Mouse (Mus musculus): ENCODE measurements around the gene Ppp1r27. TPM values are rescaled to one million over a fixed set of nuclear protein-coding genes. Genes with fewer than 3 reads are reported as not detected.
"Not testable (repeated sequence)": the region's sequence is repeated elsewhere in the genome, so short reads cannot be mapped to it uniquely, and the experiment has no call there.

Ppp1r27 gene
- polyA plus RNA-seq, 1 experiment from 2014 or later = not detected

- Histone ChIP-seq H3K4me1 (ENCODE audit: control insufficient read depth, insufficient read depth, low read length) (no peaks in the 10 kb centered on the region), H3K4me3 (ENCODE audit: low read depth, low read length) (no peak overlapping the region), H3K27me3 (replicated peaks; ENCODE audit: control insufficient read depth, insufficient read depth, low read length) (no peaks in the 10 kb centered on the region), H3K4me2 (ENCODE audit: low read length) (no peak overlapping the region), H3K9ac (ENCODE audit: low read length) (no peak overlapping the region), H3K27ac (ENCODE audit: low read depth, low read length) (no peak overlapping the region), H3K9me3 (replicated peaks; ENCODE audit: control insufficient read depth, low read length) (no peaks in the 10 kb centered on the region), H3K36me3 (ENCODE audit: control insufficient read depth, insufficient read depth, low read length) (no peaks in the 10 kb centered on the region)
- ATAC-seq (no peak), DNase-seq (ENCODE audit: low spot score) (no peak)
- 70% methylated on average over 6 of the region's 6 CpGs for WGBS
Observed at GRCm38 (mm10) chr11:120518558-120518957, 32.4 kb downstream of the Ppp1r27 start.

- WGBS = 67% methylated on average over 6 of the region's 6 CpGs
- Histone ChIP-seq H3K27ac (ENCODE audit: low read depth, low read length) (no peak overlapping the region), H3K36me3 (ENCODE audit: control insufficient read depth, insufficient read depth, low read length) (no peaks in the 10 kb centered on the region), H3K4me2 (ENCODE audit: low read length) (no peak overlapping the region), H3K4me1 (ENCODE audit: control insufficient read depth, insufficient read depth, low read length) (no peaks in the 10 kb centered on the region), H3K9me3 (replicated peaks; ENCODE audit: control insufficient read depth, low read length) (no peaks in the 10 kb centered on the region), H3K4me3 (ENCODE audit: low read depth, low read length) (no peak overlapping the region), H3K9ac (ENCODE audit: low read length) (no peak overlapping the region), H3K27me3 (replicated peaks; ENCODE audit: control insufficient read depth, insufficient read depth, low read length) (no peaks in the 10 kb centered on the region)
- ATAC-seq = no peak
- DNase-seq (ENCODE audit: low spot score) = no peak
Observed at GRCm38 (mm10) chr11:120518027-120518426, 32.9 kb downstream of the Ppp1r27 start.

DNA sequence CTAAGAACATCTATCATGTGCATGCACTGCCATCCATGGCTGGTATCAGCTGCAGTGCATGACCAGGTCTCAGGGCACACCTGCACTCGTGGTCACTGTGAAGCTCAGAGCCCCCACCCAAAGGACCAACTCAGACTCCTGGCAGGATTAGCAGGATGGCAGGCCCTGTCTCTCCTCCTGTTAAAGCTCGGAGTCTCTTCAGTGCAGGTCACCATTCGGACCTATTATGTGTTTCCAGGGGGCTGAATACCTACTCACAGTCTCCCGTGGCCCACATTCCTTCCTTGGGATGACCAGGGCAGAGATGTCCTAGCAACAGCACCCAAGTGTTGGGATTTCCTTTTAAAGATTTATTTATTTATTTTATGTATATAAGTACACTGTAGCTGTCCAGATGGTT, 33.8 kb downstream of the Ppp1r27 start:
- Histone ChIP-seq H3K9ac (ENCODE audit: low read length) (no peak overlapping the region), H3K4me3 (ENCODE audit: low read depth, low read length) (no peak overlapping the region), H3K4me1 (ENCODE audit: control insufficient read depth, insufficient read depth, low read length) (no peaks in the 10 kb centered on the region), H3K4me2 (ENCODE audit: low read length) (no peak overlapping the region), H3K9me3 (replicated peaks; ENCODE audit: control insufficient read depth, low read length) (no peaks in the 10 kb centered on the region), H3K27me3 (replicated peaks; ENCODE audit: control insufficient read depth, insufficient read depth, low read length) (no peaks in the 10 kb centered on the region), H3K36me3 (ENCODE audit: control insufficient read depth, insufficient read depth, low read length) (no peaks in the 10 kb centered on the region), H3K27ac (ENCODE audit: low read depth, low read length) (no peak overlapping the region)
- 68% methylated on average over 4 of the region's 4 CpGs for WGBS
- DNase-seq (ENCODE audit: low spot score) = no peak
- ATAC-seq = no peak

DNA sequence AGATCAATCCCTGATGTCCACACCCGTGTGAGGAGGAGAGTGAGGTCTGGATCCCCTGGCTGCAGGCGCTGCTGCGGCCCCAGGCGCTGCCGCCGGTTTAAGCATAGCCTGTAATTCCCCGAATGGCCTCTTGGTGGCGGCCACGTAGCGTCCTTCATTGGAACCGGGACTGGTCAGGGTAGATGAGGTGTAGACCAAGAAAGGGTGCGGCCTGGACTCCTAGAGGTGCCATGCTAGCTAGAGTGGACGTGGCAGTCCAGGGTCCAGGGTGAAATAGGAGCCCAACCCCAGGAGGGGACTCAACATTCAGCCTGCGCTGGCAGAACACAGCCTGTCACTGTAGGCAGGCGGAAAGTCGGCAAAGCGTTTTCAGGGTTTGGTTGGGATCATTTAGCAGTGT, 35.3 kb downstream of the Ppp1r27 start:
- Histone ChIP-seq H3K9ac (ENCODE audit: low read length) (no peak overlapping the region), H3K4me1 (ENCODE audit: control insufficient read depth, insufficient read depth, low read length) (peaks cover 2% of the 10 kb centered on the region), H3K27ac (ENCODE audit: low read depth, low read length) (no peak overlapping the region), H3K27me3 (replicated peaks; ENCODE audit: control insufficient read depth, insufficient read depth, low read length) (no peaks in the 10 kb centered on the region), H3K9me3 (replicated peaks; ENCODE audit: control insufficient read depth, low read length) (no peaks in the 10 kb centered on the region), H3K4me3 (ENCODE audit: low read depth, low read length) (no peak overlapping the region), H3K36me3 (ENCODE audit: control insufficient read depth, insufficient read depth, low read length) (no peaks in the 10 kb centered on the region), H3K4me2 (ENCODE audit: low read length) (no peak overlapping the region)
- ATAC-seq = peak; percentile 23; the same call in 1 of the 2 replicates
- peak; percentile 79 for DNase-seq (ENCODE audit: low spot score)
- WGBS = 16% methylated on average over 17 of the region's 17 CpGs

GRCm38 (mm10) chr11:120514262-120514661, 36.7 kb downstream of the Ppp1r27 start:
- not testable (repeated sequence) for H3K4me1 ChIP-seq (ENCODE audit: control insufficient read depth, insufficient read depth, low read length); H3K27ac ChIP-seq (ENCODE audit: low read depth, low read length); H3K4me2 ChIP-seq (ENCODE audit: low read length); H3K36me3 ChIP-seq (ENCODE audit: control insufficient read depth, insufficient read depth, low read length); H3K9me3 ChIP-seq (replicated peaks; ENCODE audit: control insufficient read depth, low read length); DNase-seq (ENCODE audit: low spot score); ATAC-seq; H3K9ac ChIP-seq (ENCODE audit: low read length); H3K27me3 ChIP-seq (replicated peaks; ENCODE audit: control insufficient read depth, insufficient read depth, low read length); H3K4me3 ChIP-seq (ENCODE audit: low read depth, low read length)
- 84% methylated on average over 2 of the region's 2 CpGs for WGBS

GRCm38 (mm10) chr11:120512790-120513453, 38.0 kb downstream of the Ppp1r27 start:
- H3K9me3 ChIP-seq (replicated peaks; ENCODE audit: control insufficient read depth, low read length) = no peaks in the 10 kb centered on the region
- no peak overlapping the region for H3K27ac ChIP-seq (ENCODE audit: low read depth, low read length)
- ATAC-seq = no peak
- no peak overlapping the region for H3K4me2 ChIP-seq (ENCODE audit: low read length)
- H3K4me3 ChIP-seq (ENCODE audit: low read depth, low read length) = no peak overlapping the region
- H3K36me3 ChIP-seq (ENCODE audit: control insufficient read depth, insufficient read depth, low read length) = no peaks in the 10 kb centered on the region
- H3K27me3 ChIP-seq (replicated peaks; ENCODE audit: control insufficient read depth, insufficient read depth, low read length) = no peaks in the 10 kb centered on the region
- H3K9ac ChIP-seq (ENCODE audit: low read length) = no peak overlapping the region
- peak; percentile 36 for DNase-seq (ENCODE audit: low spot score)
- peaks cover 6% of the 10 kb centered on the region for H3K4me1 ChIP-seq (ENCODE audit: control insufficient read depth, insufficient read depth, low read length)
- WGBS = 56% methylated on average over 6 of the region's 6 CpGs

DNA sequence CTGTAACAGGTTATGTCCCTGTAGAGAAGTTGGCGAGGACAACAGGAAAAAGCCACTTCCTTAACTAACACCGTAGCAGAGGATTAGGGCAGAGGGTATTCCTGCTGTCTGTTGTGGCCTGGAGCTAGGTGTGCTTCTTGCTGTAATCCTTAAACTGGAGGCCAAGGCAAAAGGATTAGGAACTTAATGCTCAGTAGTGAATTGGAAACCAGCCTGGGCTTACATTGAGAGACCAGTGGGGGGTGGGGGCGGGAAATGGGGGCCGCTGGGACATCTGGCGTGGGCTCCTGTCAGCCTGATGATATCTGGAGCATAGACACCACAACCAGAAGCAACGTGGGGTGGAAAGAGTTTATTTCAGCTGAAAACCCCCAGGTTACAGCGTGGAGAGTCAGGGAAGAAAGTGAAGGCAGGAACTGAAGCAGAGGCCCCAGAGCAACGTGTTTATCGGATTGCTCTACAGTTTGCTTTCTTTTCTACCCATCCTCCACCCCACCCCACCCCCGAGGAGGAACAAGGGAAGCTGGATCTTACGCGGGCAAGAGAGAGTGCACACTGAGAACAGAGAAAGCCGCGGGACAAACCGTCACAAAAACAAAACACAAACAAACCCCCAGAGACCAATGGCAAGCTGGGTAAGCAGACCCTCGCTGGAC, 40.4 kb downstream of the Ppp1r27 start:
- H3K9me3 ChIP-seq (replicated peaks; ENCODE audit: control insufficient read depth, low read length) = no peaks in the 10 kb centered on the region
- 5% methylated on average over 16 of the region's 16 CpGs for WGBS
- H3K27me3 ChIP-seq (replicated peaks; ENCODE audit: control insufficient read depth, insufficient read depth, low read length) = no peaks in the 10 kb centered on the region
- ATAC-seq (no peak), DNase-seq (ENCODE audit: low spot score) (no peak)
- H3K4me1 ChIP-seq (ENCODE audit: control insufficient read depth, insufficient read depth, low read length) = peaks cover 6% of the 10 kb centered on the region
- H3K9ac ChIP-seq (ENCODE audit: low read length) = peak overlapping the region; percentile 43; the same call in 1 of the 2 replicates
- H3K4me3 ChIP-seq (ENCODE audit: low read depth, low read length) = no peak overlapping the region
- H3K4me2 ChIP-seq (ENCODE audit: low read length) = peak overlapping the region; percentile 34
- H3K36me3 ChIP-seq (ENCODE audit: control insufficient read depth, insufficient read depth, low read length) = no peaks in the 10 kb centered on the region
- no peak overlapping the region for H3K27ac ChIP-seq (ENCODE audit: low read depth, low read length)

DNA sequence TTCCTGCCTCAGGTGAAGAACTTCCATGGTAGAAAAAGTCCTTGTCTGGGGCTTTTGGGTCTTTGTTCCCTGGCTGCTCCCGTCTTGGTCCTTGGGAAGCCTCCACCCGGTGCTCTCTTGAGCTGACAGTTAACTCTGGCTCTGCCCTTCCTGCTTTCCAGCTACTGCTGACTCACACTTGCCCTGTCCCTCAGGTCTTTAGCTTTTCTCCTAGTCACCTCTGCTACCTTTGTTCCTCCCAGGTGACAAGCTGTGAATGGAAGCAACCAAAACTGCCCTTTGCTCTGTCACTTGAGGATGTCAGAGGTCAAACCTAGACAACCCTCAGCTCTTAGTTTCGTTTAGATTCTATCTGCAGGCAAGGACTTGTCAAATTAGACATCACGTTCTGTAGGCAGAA, 41.0 kb downstream of the Ppp1r27 start:
- H3K4me3 ChIP-seq (ENCODE audit: low read depth, low read length) = no peak overlapping the region
- whole genome bisulfite sequencing = 27% methylated on average over 4 of the region's 4 CpGs
- no peak overlapping the region for H3K4me2 ChIP-seq (ENCODE audit: low read length)
- no peaks in the 10 kb centered on the region for H3K27me3 ChIP-seq (replicated peaks; ENCODE audit: control insufficient read depth, insufficient read depth, low read length)
- DNase-seq (ENCODE audit: low spot score) = no peak
- no peaks in the 10 kb centered on the region for H3K9me3 ChIP-seq (replicated peaks; ENCODE audit: control insufficient read depth, low read length)
- no peak overlapping the region for H3K9ac ChIP-seq (ENCODE audit: low read length)
- H3K4me1 ChIP-seq (ENCODE audit: control insufficient read depth, insufficient read depth, low read length) = peaks cover 6% of the 10 kb centered on the region
- no peaks in the 10 kb centered on the region for H3K36me3 ChIP-seq (ENCODE audit: control insufficient read depth, insufficient read depth, low read length)
- no peak overlapping the region for H3K27ac ChIP-seq (ENCODE audit: low read depth, low read length)
- no peak for ATAC-seq

- 84% methylated on average over 9 of the region's 9 CpGs for WGBS
- no peaks in the 10 kb centered on the region for H3K27me3 ChIP-seq (replicated peaks; ENCODE audit: control insufficient read depth, insufficient read depth, low read length)
- DNase-seq (ENCODE audit: low spot score) (no peak), ATAC-seq (no peak)
- no peaks in the 10 kb centered on the region for H3K36me3 ChIP-seq (ENCODE audit: control insufficient read depth, insufficient read depth, low read length)
- H3K4me2 ChIP-seq (ENCODE audit: low read length) = no peak overlapping the region
- no peak overlapping the region for H3K27ac ChIP-seq (ENCODE audit: low read depth, low read length)
- no peak overlapping the region for H3K9ac ChIP-seq (ENCODE audit: low read length)
- no peak overlapping the region for H3K4me3 ChIP-seq (ENCODE audit: low read depth, low read length)
- H3K9me3 ChIP-seq (replicated peaks; ENCODE audit: control insufficient read depth, low read length) = no peaks in the 10 kb centered on the region
- peaks cover 6% of the 10 kb centered on the region for H3K4me1 ChIP-seq (ENCODE audit: control insufficient read depth, insufficient read depth, low read length)
Observed at GRCm38 (mm10) chr11:120508290-120508870, 42.6 kb downstream of the Ppp1r27 start.
